Mouse (Mus musculus) limb, embryonic 12.5 days (tissue): ENCODE data around the gene Ewsr1. TPM values are rescaled to one million over a fixed set of nuclear protein-coding genes. Genes with fewer than 3 reads are reported as not detected.
"Not testable (repeated sequence)": the region's sequence is repeated elsewhere in the genome, so short reads cannot be mapped to it uniquely, and the experiment has no call there.

Experiments
- ATAC-seq: fragments of 200-750 bp; cut with Nextera tagmentation; 2 replicates; pipeline ENCODE4 v1.8.0; 2017; ENCODE audit warnings: low read depth, moderate TSS enrichment; ENCODE audit not compliant: insufficient number of reproducible peaks, insufficient read depth, low FRiP score, low TSS enrichment
- H3K27ac ChIP-seq: fragments of 300-500 bp; sonication (generic); 2 replicates; pipeline ENCODE4 v1.5.1; 2016; ENCODE audit warnings: mild to moderate bottlenecking, moderate library complexity
- H3K27me3 ChIP-seq: fragments of 300-500 bp; sonication (generic); 2 replicates; pipeline ENCODE4 v1.6.1; 2016; ENCODE audit warnings: mild to moderate bottlenecking, moderate library complexity
- H3K36me3 ChIP-seq: fragments of 300-500 bp; sonication (generic); 2 replicates; pipeline ENCODE4 v1.6.1; 2016; ENCODE audit warnings: mild to moderate bottlenecking, moderate library complexity
- H3K4me1 ChIP-seq: fragments of 300-500 bp; sonication (generic); replicated peaks from 2 replicates; pipeline ENCODE4 v1.6.1; 2016
- H3K4me2 ChIP-seq: fragments of 300-500 bp; sonication (generic); 2 replicates; pipeline ENCODE4 v1.6.1; 2016; ENCODE audit warnings: mild to moderate bottlenecking, moderate library complexity
- H3K4me3 ChIP-seq: fragments of 300-500 bp; sonication (generic); replicated peaks from 2 replicates; pipeline ENCODE4 v1.5.1; 2016; ENCODE audit warnings: mild to moderate bottlenecking
- H3K9ac ChIP-seq: fragments of 300-500 bp; sonication (generic); replicated peaks from 2 replicates; pipeline ENCODE4 v1.6.1; 2016; ENCODE audit warnings: mild to moderate bottlenecking, moderate library complexity
- H3K9me3 ChIP-seq: fragments of 300-500 bp; sonication (generic); 2 replicates; pipeline ENCODE4 v1.6.1; 2016; ENCODE audit warnings: mild to moderate bottlenecking, moderate library complexity
- WGBS: fragments of 180-500 bp; shearing (Covaris S2); methylation state at CpG from one replicate; pipeline ENCODE4 v1.1.7; 2016; 5-methylcytosine and 5-hydroxymethylcytosine counted together
- polyA plus RNA-seq: library from polyadenylated mRNA; unstranded; fragments of >200 nt; fragmentation: Nextera tagmentation; extraction: Ambion mirVana; gene quantifications from 2 replicates; pipeline ENCODE4 v1.2.1, GENCODE M21; 2016

Gene Ewsr1
- polyA plus RNA-seq, 1 experiment from 2014 or later: 1,006 TPM

DNA sequence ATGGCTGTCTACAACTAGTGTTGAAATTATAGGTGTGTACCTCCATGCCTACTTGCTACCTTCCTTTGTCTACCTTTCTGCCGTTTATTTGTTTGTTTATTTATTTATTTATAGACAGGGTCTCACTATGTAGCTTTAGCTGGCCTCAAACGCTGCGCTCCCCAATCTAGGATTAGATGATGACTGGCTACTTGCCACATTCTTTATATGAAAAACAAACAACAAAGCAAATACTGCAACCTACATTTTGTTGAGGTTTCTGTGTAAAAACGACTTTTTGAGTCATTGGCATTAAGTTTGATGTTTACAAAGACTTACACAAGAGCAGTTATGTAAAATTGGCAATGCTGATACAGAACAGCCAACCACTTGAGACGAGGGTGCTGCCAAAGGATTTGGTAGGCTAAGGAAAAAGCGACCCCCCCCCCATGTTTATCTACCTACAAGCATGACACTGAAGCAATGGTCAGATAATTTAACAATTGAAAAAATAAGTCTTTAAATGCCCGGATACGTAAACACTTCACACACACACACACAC, 2.5 kb downstream of the Ewsr1 start:
- Histone ChIP-seq H3K36me3 (peaks cover 20% of the 10 kb centered on the region), H3K4me1 (peaks cover 37% of the 10 kb centered on the region), H3K27ac (no peak overlapping the region), H3K4me2 (peak overlapping the region; percentile 92), H3K9ac (peak overlapping the region; percentile 99), H3K4me3 (peak overlapping the region; percentile 100), H3K27me3 (no peaks in the 10 kb centered on the region), H3K9me3 (no peaks in the 10 kb centered on the region)
- no peak for ATAC-seq
- WGBS: 75% methylated on average over 8 of the region's 8 CpGs

DNA sequence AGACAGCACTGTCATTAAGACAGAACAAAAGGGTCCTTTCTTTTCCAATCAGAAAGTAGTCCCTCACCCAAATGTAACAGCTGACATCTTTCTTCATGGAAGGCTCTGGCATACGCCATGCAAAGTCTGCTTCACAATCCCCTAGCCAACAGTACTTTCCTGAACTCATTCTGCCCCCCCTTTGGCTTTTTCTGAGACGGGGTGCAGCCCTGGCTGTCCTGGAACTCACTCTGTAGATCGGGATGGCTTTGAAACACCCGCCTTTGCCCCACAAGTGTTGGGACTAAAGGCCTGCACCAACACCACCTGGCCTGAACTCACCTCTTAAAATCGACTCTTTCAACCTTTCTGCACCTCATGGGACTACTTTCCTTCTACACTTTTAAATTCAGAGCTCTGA, 3.2 kb downstream of the Ewsr1 start:
- H3K4me1 ChIP-seq: peaks cover 30% of the 10 kb centered on the region
- H3K4me2 ChIP-seq: 0 out of 2 replicates have a peak overlapping the region, but pooled peaks have one; percentile 4
- ATAC-seq: no peak
- no peak overlapping the region for H3K27ac ChIP-seq
- H3K9me3 ChIP-seq: no peaks in the 10 kb centered on the region
- no peak overlapping the region for H3K4me3 ChIP-seq
- 83% methylated on average over 5 of the region's 5 CpGs for WGBS
- no peaks in the 10 kb centered on the region for H3K27me3 ChIP-seq
- peaks cover 27% of the 10 kb centered on the region for H3K36me3 ChIP-seq
- no peak overlapping the region for H3K9ac ChIP-seq

DNA sequence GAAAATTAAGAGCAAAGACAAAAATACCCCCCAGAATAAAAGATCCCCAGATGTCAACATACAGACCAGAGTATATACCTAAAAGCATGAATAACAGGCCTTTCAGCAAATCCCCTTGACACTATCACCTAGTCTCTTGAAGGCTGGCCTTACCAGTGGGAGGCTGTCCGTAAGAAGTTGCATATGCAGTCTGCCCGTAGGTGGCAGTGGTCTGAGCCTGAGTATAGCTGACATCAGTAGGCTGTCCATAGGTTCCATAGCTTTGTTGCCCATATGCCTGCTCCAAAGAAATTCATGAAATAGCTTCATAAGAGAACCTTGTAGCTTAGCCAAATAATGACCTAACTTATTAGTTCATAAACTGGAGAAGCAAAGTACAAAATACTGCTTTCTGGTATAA, 7.4 kb downstream of the Ewsr1 start:
- Histone ChIP-seq H3K27me3 (no peaks in the 10 kb centered on the region), H3K9ac (no peak overlapping the region), H3K4me1 (peaks cover 14% of the 10 kb centered on the region), H3K27ac (no peak overlapping the region), H3K9me3 (no peaks in the 10 kb centered on the region), H3K4me2 (no peak overlapping the region), H3K36me3 (peaks cover 66% of the 10 kb centered on the region), H3K4me3 (no peak overlapping the region)
- no peak for ATAC-seq
- 56% methylated on average over 2 of the region's 2 CpGs for WGBS

- Histone ChIP-seq H3K4me3 (no peak overlapping the region), H3K27me3 (no peaks in the 10 kb centered on the region), H3K9me3 (no peaks in the 10 kb centered on the region), H3K36me3 (peaks cover 92% of the 10 kb centered on the region), H3K4me1 (0 out of 2 replicates have a peak, but pooled peaks cover 2% of the 10 kb centered on the region), H3K4me2 (no peak overlapping the region), H3K9ac (no peak overlapping the region), H3K27ac (no peak overlapping the region)
- no peak for ATAC-seq
- WGBS: 88% methylated on average over 1 of the region's 1 CpGs
Measured at GRCm38 (mm10) chr11:5089147-5089546, 9.9 kb downstream of the Ewsr1 start.

GRCm38 (mm10) chr11:5076843-5077242, 22.2 kb downstream of the Ewsr1 start:
- not testable (repeated sequence) for H3K4me1 ChIP-seq, H3K27ac ChIP-seq, H3K4me3 ChIP-seq, H3K9me3 ChIP-seq, ATAC-seq, H3K4me2 ChIP-seq, H3K9ac ChIP-seq, H3K27me3 ChIP-seq
- peaks cover 83% of the 10 kb centered on the region for H3K36me3 ChIP-seq
- 85% methylated on average over 4 of the region's 5 CpGs for WGBS

DNA sequence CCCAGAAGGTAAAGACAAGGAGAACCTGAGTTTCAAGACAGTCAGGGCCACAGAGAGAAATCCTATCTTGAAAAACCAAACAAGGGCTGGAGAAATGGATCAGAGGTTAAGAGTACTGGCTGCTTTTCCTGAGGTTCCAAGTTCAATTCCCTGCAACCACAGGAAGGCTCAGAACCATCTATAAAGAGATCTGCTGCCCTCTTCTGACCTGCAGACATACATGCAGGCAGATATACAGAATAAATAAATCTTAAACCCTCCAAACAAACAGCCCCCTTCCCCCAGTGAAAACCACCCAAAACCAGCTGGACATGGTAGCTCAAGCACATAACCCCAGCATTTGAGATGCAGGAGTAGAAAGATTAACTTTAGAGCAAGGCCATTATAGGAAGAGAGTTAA, 23.3 kb downstream of the Ewsr1 start:
- Histone ChIP-seq H3K36me3 (peaks cover 87% of the 10 kb centered on the region), H3K4me1 (no peaks in the 10 kb centered on the region), H3K4me2 (no peak overlapping the region), H3K9me3 (no peaks in the 10 kb centered on the region), H3K4me3 (no peak overlapping the region), H3K9ac (no peak overlapping the region), H3K27me3 (no peaks in the 10 kb centered on the region), H3K27ac (no peak overlapping the region)
- ATAC-seq: no peak

DNA sequence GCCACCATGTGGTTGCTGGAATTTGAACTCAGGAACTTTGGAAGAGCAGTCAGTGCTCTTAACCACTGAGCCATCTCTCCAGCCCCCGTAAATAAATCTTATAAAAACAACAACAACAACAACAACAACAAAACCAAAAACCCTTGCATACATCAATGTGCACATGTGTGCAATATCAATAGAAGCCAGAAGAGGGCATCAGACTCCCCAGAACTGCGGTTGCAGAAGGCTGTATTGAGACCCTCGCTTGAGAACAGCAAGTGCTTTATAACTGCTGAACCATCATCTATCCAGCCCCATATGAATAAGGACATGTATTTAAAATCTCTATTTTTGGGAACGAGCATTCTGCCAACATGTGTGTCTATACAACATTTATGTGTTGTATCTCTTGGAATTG, 24.2 kb downstream of the Ewsr1 start:
- no peak overlapping the region for H3K9ac ChIP-seq
- no peaks in the 10 kb centered on the region for H3K9me3 ChIP-seq
- H3K4me2 ChIP-seq: no peak overlapping the region
- H3K27ac ChIP-seq: no peak overlapping the region
- H3K4me3 ChIP-seq: no peak overlapping the region
- H3K27me3 ChIP-seq: no peaks in the 10 kb centered on the region
- H3K36me3 ChIP-seq: peaks cover 87% of the 10 kb centered on the region
- WGBS: 83% methylated on average over 4 of the region's 4 CpGs
- no peaks in the 10 kb centered on the region for H3K4me1 ChIP-seq
- no peak for ATAC-seq

- Histone ChIP-seq H3K27ac (no peak overlapping the region), H3K4me3 (no peak overlapping the region), H3K9ac (no peak overlapping the region), H3K27me3 (peaks cover 15% of the 10 kb centered on the region), H3K9me3 (no peaks in the 10 kb centered on the region), H3K4me1 (peaks cover 16% of the 10 kb centered on the region), H3K36me3 (peaks cover 54% of the 10 kb centered on the region), H3K4me2 (no peak overlapping the region)
- no peak for ATAC-seq
- 86% methylated on average over 9 of the region's 9 CpGs for WGBS
Measured at GRCm38 (mm10) chr11:5068126-5068971, 30.7 kb downstream of the Ewsr1 start.

GRCm38 (mm10) chr11:5067063-5067462, 32.0 kb downstream of the Ewsr1 start:
- H3K9me3 ChIP-seq: no peaks in the 10 kb centered on the region
- peaks cover 27% of the 10 kb centered on the region for H3K4me1 ChIP-seq
- H3K4me3 ChIP-seq: no peak overlapping the region
- peaks cover 41% of the 10 kb centered on the region for H3K36me3 ChIP-seq
- H3K27me3 ChIP-seq: peaks cover 28% of the 10 kb centered on the region
- no peak overlapping the region for H3K27ac ChIP-seq
- ATAC-seq: no peak
- no peak overlapping the region for H3K9ac ChIP-seq
- H3K4me2 ChIP-seq: no peak overlapping the region

DNA sequence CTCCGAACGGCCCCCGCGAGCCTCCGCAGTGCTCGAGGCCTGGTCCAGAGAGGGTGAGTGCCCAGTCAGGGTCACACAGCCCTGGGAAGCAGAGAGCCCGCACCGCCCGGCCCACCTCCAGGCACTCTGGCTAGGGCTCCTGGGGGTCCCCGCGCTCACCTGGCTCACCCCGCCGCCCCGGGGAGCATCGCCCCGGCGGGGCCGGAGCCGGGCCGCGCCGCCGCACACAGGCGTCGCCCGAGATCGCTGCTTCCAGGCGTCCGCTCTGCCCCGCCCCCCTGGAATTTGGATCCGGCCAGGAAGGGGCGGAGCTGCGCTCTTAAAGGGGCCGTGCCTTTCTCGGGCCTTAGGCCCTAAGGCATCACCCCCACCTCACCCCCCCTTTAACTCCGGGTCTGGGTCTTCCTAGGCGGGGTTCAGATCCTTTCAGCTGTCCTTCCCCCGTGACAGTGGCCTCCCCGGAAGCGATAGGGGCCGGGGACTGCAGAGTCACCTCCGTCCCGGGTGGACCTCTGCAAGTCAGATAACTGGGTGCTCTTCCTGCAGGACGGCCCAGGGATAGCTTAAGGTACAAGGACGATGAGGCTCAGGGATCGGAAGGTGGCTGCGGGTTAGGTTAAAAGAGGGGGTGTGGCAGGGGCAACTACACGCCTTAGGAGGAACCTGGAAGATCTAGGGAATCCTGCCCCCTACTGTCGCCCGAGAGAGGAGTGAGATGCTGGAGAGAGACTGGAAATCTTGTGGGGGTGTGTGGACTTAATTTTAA, 33.8 kb downstream of the Ewsr1 start, which contains the start of gene Gas2l1:
TSS of gene Gas2l1 (minus strand) at position 272 of the 766 bp plus-strand sequence.
- peak within 1 kb of the TSS; percentile 62 for H3K27ac ChIP-seq

More for the DNA sequence above, 33.8 kb downstream of the Ewsr1 start, which contains the start of gene Gas2l1:
- Histone ChIP-seq H3K27me3 (peaks cover 46% of the 10 kb centered on the region), H3K4me3 (peak within 1 kb of the TSS; percentile 74), H3K9me3 (no peaks in the 10 kb centered on the region), H3K4me1 (peaks cover 41% of the 10 kb centered on the region), H3K9ac (peak within 1 kb of the TSS; percentile 75), H3K36me3 (peaks cover 28% of the 10 kb centered on the region), H3K4me2 (peak within 1 kb of the TSS; percentile 94)
- ATAC-seq: peak; percentile 69
- WGBS: 0% methylated on average over 50 of the region's 50 CpGs
